Mouse (Mus musculus): ENCODE measurements around the gene Gatad2a. TPM values are rescaled to one million over a fixed set of nuclear protein-coding genes. Genes with fewer than 3 reads are reported as not detected.
"Not testable (repeated sequence)": the region's sequence is repeated elsewhere in the genome, so short reads cannot be mapped to it uniquely, and the experiment has no call there.

The Gatad2a gene
- total RNA-seq (2015) = 71.4 and 75.1 TPM in 2 replicates
- total RNA-seq (2017) = 54.0 and 68.3 TPM in 2 replicates

DNA sequence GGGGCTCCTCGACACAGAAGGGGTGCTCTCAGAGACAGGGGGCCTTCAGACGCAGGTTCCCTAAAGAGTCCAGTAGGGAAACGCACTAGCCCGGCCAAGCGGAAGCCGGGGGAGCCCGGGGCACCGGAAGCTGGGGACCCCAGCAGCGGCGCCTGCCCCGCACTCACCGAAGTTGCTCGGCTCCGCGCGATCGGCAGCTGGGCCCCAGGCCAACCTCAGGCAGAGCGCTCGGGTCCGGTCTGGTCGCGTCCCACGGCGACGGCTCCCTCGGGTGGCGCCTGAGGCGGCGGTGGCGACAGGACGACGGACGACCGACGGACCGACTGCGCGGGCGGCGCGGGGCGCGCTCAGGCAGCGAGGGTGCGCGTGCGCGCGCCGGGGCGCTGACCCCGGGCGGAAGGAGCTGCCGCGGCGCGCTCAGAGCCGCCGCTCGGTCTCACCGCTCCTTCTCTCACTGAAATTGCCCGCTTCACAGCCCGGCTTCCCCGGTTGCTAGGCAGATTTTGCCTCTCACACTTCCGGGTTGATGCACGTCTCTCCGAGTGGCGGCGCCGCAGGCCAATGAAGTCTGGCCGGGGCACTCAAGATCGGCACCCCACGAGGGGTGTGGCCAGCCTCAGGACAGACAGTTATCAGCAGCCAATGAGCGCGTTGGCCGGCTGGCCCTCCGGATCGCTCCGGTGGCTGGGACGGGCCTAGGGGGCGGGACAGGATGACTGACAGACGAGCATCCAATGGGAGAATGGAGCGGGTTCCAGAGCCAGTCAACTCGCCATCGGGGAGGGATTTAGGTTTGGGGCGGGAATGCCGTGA lies at the start of gene Gatad2a:
TSS of gene Gatad2a (minus strand) at position 609 of the 813 bp plus-strand sequence.
- peak; percentile 85 for ATAC-seq (replicated peaks; ENCODE audit: poor library complexity)

- no peak for ATAC-seq (replicated peaks; ENCODE audit: poor library complexity)
Measured at GRCm38 (mm10) chr8:70043996-70044395, 47.8 kb upstream of the Gatad2a start.

- peak; percentile 94 for ATAC-seq (replicated peaks; ENCODE audit: poor library complexity)
Measured at GRCm38 (mm10) chr8:70042583-70043455, 46.6 kb upstream of the Gatad2a start, which contains the start of the genes Mau2 and Sugp1. TSS of gene Mau2 (minus strand) at chr8:70042734. TSS of gene Sugp1 (plus strand) at chr8:70042813.

DNA sequence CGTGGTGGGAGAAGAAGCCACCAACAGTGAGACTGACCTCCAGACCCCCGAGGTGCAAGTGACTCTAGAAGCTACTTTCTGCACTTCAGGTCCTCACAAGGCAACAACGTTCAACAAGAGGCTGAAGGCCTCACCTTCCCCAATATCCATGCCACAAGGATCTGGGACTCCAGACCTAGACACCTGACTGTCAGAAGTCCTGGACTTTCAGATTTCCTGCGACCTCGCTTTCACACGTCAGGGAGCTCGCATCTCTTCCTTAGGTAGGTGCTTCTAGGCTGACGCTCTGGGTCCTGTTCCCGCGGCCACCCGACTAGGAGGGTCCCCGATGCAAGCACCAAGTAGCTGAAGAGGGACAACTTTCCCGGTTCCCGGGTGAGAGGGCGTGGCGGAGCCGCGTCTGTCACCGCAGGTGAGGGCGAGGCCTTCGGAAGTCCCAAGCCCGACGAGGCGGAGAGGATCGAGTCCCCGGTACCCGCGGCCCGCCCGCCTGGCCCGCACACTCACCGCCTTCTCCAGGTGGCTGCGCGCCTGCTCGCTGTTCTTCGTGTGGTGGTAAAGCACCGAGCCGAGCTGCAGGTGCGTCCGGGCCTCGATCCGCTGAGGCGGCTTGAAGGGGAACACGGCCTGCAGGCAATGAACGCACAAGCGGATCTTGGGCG lies 45.8 kb upstream of the Gatad2a start:
- ATAC-seq (replicated peaks; ENCODE audit: poor library complexity) = 0 out of 2 replicates have a peak, but pooled peaks have one; percentile 10

- ATAC-seq (replicated peaks; ENCODE audit: poor library complexity) = peak; percentile 34
Measured at GRCm38 (mm10) chr8:70037994-70038393, 41.8 kb upstream of the Gatad2a start.

DNA sequence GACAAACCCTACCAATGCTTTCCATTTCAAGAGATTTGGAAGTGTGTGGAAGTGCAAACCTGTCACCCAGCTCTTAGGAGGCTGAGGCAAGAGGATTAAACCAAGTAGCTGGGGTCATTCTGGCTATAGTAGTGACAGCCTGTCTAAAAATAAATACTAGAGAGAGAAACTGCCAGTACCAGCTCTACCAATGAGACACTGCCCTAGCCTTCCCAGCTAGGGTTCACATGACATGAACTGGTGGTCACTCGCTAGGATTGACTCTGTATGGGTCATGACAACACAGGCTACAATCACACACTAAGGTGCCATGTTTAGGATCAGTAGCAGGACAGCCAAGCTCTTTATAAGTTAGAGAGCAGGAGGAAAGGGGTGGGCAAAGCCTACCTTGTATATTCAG lies 34.1 kb upstream of the Gatad2a start:
- no peak for ATAC-seq (replicated peaks; ENCODE audit: poor library complexity)

DNA sequence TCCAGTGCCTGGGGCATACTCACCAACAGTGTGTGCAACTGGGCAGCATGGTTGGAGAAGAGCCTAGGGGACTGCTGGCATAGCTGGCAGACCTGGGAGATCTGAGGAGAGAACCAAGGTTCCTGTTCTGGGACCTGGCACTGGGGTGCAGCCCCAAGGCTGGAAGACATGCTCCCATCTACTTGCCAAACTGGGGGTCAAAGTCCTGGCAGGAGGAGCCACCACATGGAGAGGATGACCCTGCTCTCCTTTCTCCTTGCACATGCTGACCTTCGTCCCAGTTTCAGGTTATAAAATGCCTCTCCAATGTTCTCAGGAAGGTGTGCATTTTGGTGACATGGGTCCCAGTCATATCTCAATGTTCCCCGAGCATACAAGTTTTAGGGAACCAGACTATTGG lies 30.0 kb upstream of the Gatad2a start:
- ATAC-seq (replicated peaks; ENCODE audit: poor library complexity) = no peak

- no peak for ATAC-seq (replicated peaks; ENCODE audit: poor library complexity)
Measured at GRCm38 (mm10) chr8:70023596-70023995, 27.4 kb upstream of the Gatad2a start.

GRCm38 (mm10) chr8:70015017-70015416 lies 18.8 kb upstream of the Gatad2a start:
- ATAC-seq (replicated peaks; ENCODE audit: poor library complexity) = no peak

DNA sequence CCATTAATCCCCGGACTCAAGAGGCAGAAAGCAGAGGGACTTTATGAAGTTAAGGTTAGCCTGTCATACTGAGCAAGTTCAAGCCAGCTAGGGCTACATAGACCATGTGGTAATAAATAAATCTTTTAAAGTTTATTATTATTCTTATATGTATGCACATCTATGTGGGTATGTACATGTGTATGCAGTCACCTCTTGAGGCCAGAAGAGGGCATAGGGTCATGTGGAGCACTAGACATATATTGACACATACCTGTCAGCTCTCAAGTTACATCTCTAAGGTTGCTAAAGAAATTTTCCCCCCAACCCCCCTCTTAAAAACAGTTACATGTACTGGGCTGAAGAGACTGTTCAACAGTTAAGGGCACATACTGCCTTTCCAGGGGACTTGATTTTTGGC lies 16.6 kb upstream of the Gatad2a start:
- peak; percentile 73 for ATAC-seq (replicated peaks; ENCODE audit: poor library complexity)

- ATAC-seq (replicated peaks; ENCODE audit: poor library complexity) = no peak
Measured at GRCm38 (mm10) chr8:70012350-70012749, 16.2 kb upstream of the Gatad2a start.

DNA sequence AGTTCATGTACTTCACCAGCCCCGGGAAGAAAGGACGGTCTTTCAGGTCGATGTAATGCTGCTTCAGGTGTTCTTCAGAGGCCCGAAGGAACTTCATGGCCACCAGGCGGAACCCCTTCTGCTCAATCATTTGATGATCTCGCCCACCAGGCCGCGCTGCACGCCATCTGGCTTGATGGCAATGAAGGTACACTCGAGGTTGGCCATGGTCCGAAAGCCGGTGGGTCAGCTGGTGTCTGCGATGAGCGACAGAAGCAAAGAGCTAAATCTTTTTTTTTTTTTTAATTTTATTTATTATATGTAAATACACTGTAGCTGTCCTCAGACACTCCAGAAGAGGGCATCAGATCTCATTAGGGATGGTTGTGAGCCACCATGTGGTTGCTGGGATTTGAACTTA lies 14.6 kb upstream of the Gatad2a start:
- not testable (repeated sequence) for ATAC-seq (replicated peaks; ENCODE audit: poor library complexity)

DNA sequence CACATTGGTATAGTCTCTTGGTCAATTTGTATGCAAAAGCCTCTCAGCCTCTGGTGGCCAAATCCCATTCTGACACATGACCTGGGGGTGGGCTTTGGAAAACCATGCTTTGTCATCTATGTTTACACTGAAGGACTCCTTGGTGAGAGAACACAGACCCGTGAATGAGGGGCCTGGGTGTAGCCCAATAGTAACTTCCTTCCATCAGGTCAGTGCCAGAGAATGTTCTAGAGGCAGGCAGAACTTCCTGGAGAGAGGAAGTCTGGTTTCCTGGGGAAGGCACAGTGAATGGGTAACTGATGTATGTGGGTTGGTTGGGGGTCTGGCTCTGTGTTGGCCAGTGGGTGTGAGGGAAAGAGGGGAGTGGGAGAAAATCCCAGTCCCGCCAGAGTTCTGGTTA lies 9.0 kb upstream of the Gatad2a start:
- no peak for ATAC-seq (replicated peaks; ENCODE audit: poor library complexity)

- no peak for ATAC-seq (replicated peaks; ENCODE audit: poor library complexity)
Measured at GRCm38 (mm10) chr8:70004345-70004744, 8.2 kb upstream of the Gatad2a start.

GRCm38 (mm10) chr8:70003204-70003657 lies 7.0 kb upstream of the Gatad2a start:
- 0 out of 2 replicates have a peak, but pooled peaks have one; percentile 9 for ATAC-seq (replicated peaks; ENCODE audit: poor library complexity)

- not testable (repeated sequence) for ATAC-seq (replicated peaks; ENCODE audit: poor library complexity)
Measured at GRCm38 (mm10) chr8:70001892-70002191, 5.7 kb upstream of the Gatad2a start.

GRCm38 (mm10) chr8:70001176-70001891 lies 5.2 kb upstream of the Gatad2a start:
- peak; percentile 84 for ATAC-seq (replicated peaks; ENCODE audit: poor library complexity)

GRCm38 (mm10) chr8:70000226-70000625 lies 4.0 kb upstream of the Gatad2a start:
- no peak for ATAC-seq (replicated peaks; ENCODE audit: poor library complexity)

- ATAC-seq (replicated peaks; ENCODE audit: poor library complexity) = no peak
Measured at GRCm38 (mm10) chr8:69999236-69999635, 3.1 kb upstream of the Gatad2a start.

DNA sequence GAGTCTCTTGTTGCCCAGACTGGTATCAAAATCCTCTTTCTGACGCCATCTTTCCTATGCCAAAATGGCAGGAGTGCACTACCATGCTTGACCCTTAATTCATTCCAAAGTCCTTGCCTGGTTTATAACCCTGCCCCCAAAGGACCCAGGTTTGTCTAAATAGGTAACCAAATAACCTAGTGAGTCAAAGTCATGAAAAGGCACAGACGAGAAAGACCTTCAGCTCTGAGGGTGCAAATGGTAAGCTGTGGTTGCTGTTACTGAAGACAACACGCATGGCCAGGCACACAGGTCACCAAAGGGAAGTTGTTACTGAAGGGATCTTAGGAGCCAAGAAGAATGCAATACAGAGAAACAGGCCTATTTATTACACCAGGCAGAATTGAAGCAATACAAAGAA lies 2.5 kb upstream of the Gatad2a start:
- no peak for ATAC-seq (replicated peaks; ENCODE audit: poor library complexity)
